Mouse (Mus musculus): ENCODE results near the gene Usp2.

DNA sequence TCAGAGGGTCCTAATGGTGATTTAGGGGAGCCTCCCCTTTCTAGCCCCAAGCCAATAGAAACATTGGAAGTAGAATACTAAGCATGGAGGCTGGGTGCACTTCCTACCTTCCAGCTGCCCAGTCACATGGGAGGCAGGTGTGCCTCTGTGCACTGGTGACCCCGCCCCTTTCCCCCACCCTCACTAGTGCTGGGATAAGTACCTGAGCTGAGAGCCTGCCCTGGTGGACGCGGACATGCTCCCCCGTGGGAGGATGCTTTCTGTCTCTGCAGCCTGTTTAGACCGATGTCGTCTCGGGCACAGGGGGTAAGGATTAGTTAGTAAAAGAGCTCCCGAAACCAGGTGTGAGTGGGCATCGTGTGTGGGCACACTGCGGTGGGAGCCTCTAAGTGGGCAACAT lies 20.1 kb downstream of the Usp2 start:
- TF ChIP-seq ZC3H11A (IDR thresholded peaks at IDR 0.05; ENCODE audit: borderline replicate concordance, low read depth, low read length) (no peak), ZNF384 (IDR thresholded peaks at IDR 0.05; ENCODE audit: low read depth, low read length) (no peak), MAFK (IDR thresholded peaks at IDR 0.05; ENCODE audit: insufficient read depth, low read depth, low read length) (no peak), CHD2 (IDR thresholded peaks at IDR 0.05; ENCODE audit: low read depth, low read length) (no peak), HCFC1 (IDR thresholded peaks at IDR 0.05; ENCODE audit: borderline replicate concordance, insufficient read depth, low read length) (no peak)
